Mouse (Mus musculus) gastrocnemius, adult 18-20 months (tissue): ENCODE measurements around the gene Mylk4. TPM values are rescaled to one million over a fixed set of nuclear protein-coding genes. Genes with fewer than 3 reads are reported as not detected.
A peak's percentile ranks its signal among the peaks of the same experiment; 100 is the strongest.

ENCODE experiments used
- DNase-seq: peaks from one replicate; pipeline ENCODE4 v3.0.0; 2021; ENCODE audit warnings: low spot score
- long read RNA-seq, 2 experiments: library from polyadenylated mRNA; stranded (forward); transcript quantifications; one replicate each; pipeline ENCODE4 v2.0.0; 2021
- total RNA-seq, 2 experiments: library from RNA; stranded (reverse); gene quantifications; 2 replicates each; pipeline ENCODE4 v1.2.3; 2021

The Mylk4 gene
- 1,000 to 10,000 TPM; 1,080 to 1,440 TPM for total RNA-seq
- long read RNA-seq, experiment 1, partial matches to known transcripts: 23 of 147 reads
- long read RNA-seq, experiment 1, other reads (novel, unspliced or antisense): 124 of 147 reads
- long read RNA-seq, experiment 2, partial matches to known transcripts: 7 of 97 reads
- long read RNA-seq, experiment 2, other reads (novel, unspliced or antisense): 90 of 97 reads

GRCm38 (mm10) chr13:32783816-32784215 is at the start of gene Mylk4:
Mylk4 (minus strand) TSS chr13:32783954.
- DNase-seq: peak; percentile 70

DNA sequence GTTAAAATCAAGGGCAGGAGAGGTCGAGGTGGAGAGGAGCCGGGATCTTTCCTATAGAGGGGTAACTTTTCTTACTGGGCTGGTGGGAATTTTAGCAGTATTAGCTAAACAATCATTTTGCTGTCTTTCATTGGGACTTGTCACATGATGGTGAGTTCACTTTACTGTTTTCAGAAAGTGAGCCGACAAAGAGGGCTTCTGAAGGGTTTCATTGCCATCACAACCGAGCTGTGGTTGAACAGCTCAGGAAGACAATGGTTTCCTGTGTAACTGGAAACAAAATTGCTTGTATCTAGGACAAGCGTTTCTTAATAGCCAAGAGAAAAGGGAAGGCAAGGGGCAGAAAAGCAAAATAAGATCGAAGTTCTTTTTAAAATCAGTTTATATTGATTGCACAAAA is 49.5 kb upstream of the Mylk4 start:
- no peak for DNase-seq

DNA sequence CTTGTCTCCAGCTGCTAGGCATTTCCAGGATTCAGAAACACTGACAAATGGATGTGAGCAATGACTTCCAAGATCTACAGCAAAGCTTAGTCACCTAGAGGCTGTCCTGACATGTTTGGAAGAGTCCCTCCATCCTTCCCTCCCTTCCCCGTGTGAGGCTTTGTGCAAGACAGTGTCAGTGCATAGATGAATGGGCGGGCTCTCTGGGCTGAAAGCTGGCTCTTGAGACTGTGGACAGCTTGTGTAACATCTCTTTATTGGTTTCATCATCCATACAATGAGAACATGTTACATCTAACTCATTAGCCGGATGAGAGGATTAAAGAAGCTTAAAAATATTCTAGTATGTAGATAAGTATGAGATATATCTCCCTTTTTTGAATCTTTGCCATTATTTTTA is 49.0 kb upstream of the Mylk4 start:
- no peak for DNase-seq

GRCm38 (mm10) chr13:32831505-32832273 is 47.9 kb upstream of the Mylk4 start:
- no peak for DNase-seq

DNA sequence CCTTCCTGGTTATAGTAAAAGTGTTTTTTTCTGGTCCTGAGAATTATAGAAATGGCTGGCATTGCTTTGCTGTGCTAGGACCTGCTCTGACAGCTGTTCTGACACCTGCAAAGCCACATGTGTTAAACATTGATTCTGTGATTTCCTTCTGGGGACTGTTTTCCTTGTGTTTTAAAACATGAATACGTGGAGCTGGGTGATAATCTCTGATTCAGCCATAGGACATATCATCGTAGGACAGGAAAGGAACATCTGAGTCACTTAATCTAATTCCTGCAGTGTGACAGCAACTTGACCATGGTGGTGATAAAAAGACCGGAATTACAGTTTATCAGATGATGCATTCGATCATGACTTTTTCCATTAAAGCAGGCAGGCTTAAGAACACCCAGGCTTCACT is 45.1 kb upstream of the Mylk4 start:
- DNase-seq: no peak

GRCm38 (mm10) chr13:32827951-32828350 is 44.2 kb upstream of the Mylk4 start:
- peak; percentile 45 for DNase-seq

GRCm38 (mm10) chr13:32827111-32827822 is 43.5 kb upstream of the Mylk4 start:
- no peak for DNase-seq

GRCm38 (mm10) chr13:32825546-32825945 is 41.8 kb upstream of the Mylk4 start:
- no peak for DNase-seq

DNA sequence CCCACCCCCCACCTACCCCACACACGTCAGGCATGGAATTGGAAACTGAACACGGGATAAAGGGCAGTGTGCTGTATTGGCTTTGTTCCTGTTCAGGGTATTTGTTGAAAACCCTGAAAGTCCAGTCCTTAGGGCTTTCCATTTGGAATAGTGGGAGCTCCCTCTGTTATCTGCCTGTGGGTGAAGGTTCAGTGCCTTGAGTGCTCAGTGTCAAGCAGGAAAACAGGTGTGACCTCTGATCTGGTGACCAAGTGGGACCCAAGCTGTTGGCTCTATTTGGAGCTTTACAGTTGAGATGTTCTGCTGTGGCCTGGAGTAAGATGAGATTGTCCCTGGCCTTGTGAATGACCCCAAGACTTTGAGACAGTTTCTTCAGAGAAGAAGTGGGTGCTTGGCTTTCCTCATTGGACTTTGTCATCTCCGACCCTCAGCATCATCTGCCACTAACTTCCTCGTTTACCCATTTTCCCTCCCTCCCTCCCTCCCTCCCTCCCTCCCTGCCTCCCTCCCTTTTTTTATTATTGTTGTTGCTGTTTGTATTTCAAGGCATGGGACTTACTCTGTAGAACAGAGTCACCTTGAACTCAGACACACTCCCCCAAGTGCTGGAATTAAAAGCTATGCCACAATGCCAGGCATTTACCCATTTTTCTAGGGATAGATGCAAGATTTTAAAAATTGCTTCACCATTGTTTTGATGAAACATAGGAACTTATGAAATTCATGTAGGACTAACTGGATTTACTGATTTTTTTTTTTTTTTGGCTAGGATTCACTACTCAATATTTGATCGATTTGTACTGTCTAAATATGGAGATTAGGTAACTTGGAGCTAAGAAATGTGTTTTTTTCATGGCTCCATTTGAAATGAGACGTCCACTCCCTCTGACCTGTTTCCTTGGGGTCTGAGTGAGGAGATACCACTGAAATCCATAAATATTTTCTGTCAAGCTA is 40.9 kb upstream of the Mylk4 start:
- no peak for DNase-seq

- no peak for DNase-seq
Measured at GRCm38 (mm10) chr13:32823126-32823525, 39.4 kb upstream of the Mylk4 start.

DNA sequence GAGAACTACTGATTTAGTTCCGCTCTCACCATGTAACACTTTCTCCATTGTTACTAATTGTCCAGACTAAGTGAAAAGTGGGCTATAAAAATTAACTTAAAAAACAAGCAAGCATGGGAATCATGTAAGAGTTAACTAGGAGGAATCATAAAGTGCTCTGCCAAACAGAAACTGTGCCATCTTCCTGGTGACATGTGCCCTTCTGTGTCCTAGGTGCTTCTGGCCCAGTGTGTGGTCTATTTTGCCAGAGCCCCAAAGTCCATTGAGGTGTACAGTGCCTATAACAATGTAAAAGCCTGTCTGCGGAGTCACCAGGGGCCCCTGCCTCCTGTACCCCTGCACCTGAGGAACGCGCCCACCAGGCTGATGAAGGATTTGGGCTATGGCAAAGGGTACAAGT is 37.9 kb upstream of the Mylk4 start:
- DNase-seq: no peak

GRCm38 (mm10) chr13:32819926-32820325 is 36.2 kb upstream of the Mylk4 start:
- DNase-seq: no peak

- no peak for DNase-seq
Measured at GRCm38 (mm10) chr13:32819241-32819640, 35.5 kb upstream of the Mylk4 start.

GRCm38 (mm10) chr13:32807624-32808023 is 23.9 kb upstream of the Mylk4 start:
- no peak for DNase-seq

DNA sequence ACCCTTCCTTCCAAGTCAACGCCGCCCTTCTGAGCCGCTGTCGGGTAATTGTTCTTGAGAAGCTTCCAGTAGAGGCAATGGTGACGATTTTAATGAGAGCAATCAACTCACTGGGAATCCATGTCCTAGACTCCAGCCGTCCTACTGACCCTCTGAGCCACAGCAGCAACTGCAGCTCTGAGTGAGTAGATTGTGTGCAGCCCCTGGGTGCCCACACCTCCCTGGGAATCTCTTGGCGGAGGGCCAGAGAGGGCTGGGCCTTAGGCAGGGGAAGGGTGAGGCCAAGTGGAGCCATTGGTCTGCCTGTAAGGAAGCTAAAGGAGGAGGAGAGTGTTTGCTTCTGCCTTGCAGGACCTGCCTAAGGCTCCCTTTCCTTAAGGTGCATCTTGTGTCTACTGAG is 23.1 kb upstream of the Mylk4 start:
- no peak for DNase-seq

DNA sequence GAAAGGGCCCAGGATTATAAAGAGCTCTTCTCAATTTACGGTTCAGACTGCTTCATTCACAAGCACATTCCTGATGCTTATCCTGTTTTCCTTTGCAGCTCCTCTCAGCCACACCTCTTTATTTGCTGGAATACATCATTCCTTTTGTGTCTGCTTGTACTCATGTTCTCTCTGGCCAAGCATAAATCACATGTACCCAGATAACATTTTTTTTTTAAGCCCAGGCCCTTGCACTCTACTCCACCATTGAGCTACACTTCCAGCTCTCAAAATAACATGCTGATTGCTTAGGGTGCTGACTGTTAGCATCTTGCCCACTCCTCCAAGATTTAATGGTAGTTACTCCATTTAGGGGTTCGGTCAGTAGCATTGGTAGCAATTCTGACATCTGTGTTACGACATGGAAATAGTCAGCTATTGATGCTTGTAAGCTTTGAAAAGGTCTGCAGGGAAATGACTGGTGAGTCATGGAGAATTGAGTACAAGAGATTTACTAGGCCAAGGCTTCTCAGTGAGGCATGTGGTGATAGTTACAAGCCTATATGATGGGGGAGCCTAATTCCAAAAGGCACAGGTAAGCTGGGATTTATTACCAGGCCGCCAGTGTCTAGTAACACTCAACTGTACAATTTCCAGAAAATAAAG is 20.1 kb upstream of the Mylk4 start:
- DNase-seq: no peak

DNA sequence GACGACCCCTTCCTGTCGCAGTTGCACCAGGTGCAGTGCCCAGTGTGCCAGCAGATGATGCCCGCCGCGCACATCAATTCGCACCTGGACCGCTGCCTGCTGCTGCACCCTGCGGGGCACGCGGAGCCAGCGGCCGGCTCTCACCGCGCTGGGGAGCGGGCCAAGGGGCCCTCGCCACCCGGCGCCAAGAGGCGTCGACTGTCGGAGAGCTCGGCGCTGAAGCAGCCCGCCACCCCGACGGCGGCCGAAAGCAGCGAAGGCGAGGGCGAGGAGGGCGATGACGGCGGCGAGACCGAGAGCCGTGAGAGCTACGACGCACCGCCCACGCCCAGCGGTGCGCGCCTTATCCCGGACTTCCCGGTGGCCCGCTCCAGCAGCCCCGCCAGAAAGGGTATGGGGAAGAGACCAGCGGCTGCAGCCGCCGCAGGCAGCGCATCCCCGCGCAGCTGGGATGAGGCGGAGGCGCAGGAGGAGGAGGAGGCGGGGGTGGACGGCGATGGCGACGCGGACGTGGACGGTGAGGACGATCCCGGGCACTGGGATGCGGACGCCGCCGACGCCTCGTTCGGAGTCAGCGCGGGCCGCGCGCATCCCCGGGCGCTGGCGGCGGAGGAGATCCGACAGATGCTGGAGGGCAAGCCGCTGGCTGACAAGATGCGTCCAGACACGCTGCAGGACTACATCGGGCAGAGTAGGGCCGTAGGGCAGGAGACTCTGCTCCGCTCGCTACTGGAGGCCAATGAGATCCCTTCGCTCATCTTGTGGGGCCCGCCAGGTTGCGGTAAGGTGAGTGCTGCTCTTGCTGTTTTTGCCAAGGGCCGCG is 18.7 kb upstream of the Mylk4 start, which contains the start of gene D930007J09Rik:
Gene D930007J09Rik, minus strand, starts transcription at position 591 of the 823 bp plus-strand sequence.
- DNase-seq: no peak

GRCm38 (mm10) chr13:32801693-32802221 is 18.0 kb upstream of the Mylk4 start, which contains the start of gene Wrnip1:
Wrnip1 (plus strand) TSS chr13:32802038.
- peak; percentile 99 for DNase-seq

- DNase-seq: no peak
Measured at GRCm38 (mm10) chr13:32800859-32801258, 17.1 kb upstream of the Mylk4 start.

DNA sequence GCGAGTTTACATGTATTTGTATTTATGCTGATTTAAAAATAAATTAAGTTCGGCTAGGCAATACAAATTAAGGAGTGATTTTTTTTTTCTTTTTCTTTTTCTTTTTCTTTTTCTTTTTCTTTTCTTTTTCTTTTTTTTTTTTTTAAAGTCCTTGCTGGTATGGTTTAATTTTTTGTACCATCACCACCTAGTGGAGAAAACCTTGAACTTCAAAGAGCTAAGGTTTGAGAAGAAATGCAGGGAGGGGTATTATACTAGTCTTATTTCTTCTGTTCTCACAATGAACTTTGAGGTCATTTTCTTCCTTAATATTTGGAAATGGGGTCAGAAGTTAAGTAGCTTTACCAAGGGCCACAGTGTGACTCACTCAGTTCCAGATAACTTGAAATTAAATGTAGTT is 15.4 kb upstream of the Mylk4 start:
- no peak for DNase-seq
